Mouse (Mus musculus) midbrain, embryonic 12.5 days (tissue): ENCODE measurements around the gene Itga6. TPM values are rescaled to one million over a fixed set of nuclear protein-coding genes. Genes with fewer than 3 reads are reported as not detected.
"Not testable (repeated sequence)": the region's sequence is repeated elsewhere in the genome, so short reads cannot be mapped to it uniquely, and the experiment has no call there.

ENCODE experiments used
- ATAC-seq: fragments of 200-750 bp; cut with Nextera tagmentation; 2 replicates; pipeline ENCODE4 v1.8.0; 2017; ENCODE audit warnings: low read depth, moderate TSS enrichment, moderate library complexity; ENCODE audit not compliant: low FRiP score
- H3K27ac ChIP-seq: fragments of 300-500 bp; sonication (generic); replicated peaks from 2 replicates; pipeline ENCODE4 v1.5.1; 2016; ENCODE audit warnings: mild to moderate bottlenecking
- H3K27me3 ChIP-seq: fragments of 300-500 bp; sonication (generic); 2 replicates; pipeline ENCODE4 v1.6.1; 2016; ENCODE audit warnings: mild to moderate bottlenecking
- H3K36me3 ChIP-seq: fragments of 300-500 bp; sonication (generic); 2 replicates; pipeline ENCODE4 v1.6.1; 2016
- H3K4me1 ChIP-seq: fragments of 300-500 bp; sonication (generic); 2 replicates; pipeline ENCODE4 v1.6.1; 2016
- H3K4me2 ChIP-seq: fragments of 300-500 bp; sonication (generic); replicated peaks from 2 replicates; pipeline ENCODE4 v1.6.1; 2016; ENCODE audit warnings: mild to moderate bottlenecking, moderate library complexity
- H3K4me3 ChIP-seq: fragments of 300-500 bp; sonication (generic); 2 replicates; pipeline ENCODE4 v1.5.1; 2016; ENCODE audit warnings: mild to moderate bottlenecking
- H3K9ac ChIP-seq: fragments of 300-500 bp; sonication (generic); replicated peaks from 2 replicates; pipeline ENCODE4 v1.6.1; 2016; ENCODE audit warnings: mild to moderate bottlenecking, moderate library complexity
- H3K9me3 ChIP-seq: fragments of 300-500 bp; sonication (generic); 2 replicates; pipeline ENCODE4 v1.6.1; 2016; ENCODE audit warnings: mild to moderate bottlenecking
- WGBS: fragments of 180-500 bp; shearing (Covaris S2); methylation state at CpG from one replicate; pipeline ENCODE4 v1.1.7; 2016; 5-methylcytosine and 5-hydroxymethylcytosine counted together
- polyA plus RNA-seq: library from polyadenylated mRNA; unstranded; fragments of >200 nt; fragmentation: Nextera tagmentation; extraction: Ambion mirVana; gene quantifications from 2 replicates; pipeline ENCODE4 v1.2.1, GENCODE M21; 2016

Gene Itga6
- polyA plus RNA-seq, 1 experiment from 2014 or later = 23.2 TPM

- no peak overlapping the region for H3K27ac ChIP-seq
- no peak overlapping the region for H3K4me3 ChIP-seq
- no peaks in the 10 kb centered on the region for H3K27me3 ChIP-seq
- H3K4me1 ChIP-seq = no peaks in the 10 kb centered on the region
- no peak overlapping the region for H3K4me2 ChIP-seq
- 85% methylated on average over 7 of the region's 7 CpGs for WGBS
- ATAC-seq = no peak
- H3K36me3 ChIP-seq = no peaks in the 10 kb centered on the region
- H3K9me3 ChIP-seq = no peaks in the 10 kb centered on the region
- H3K9ac ChIP-seq = no peak overlapping the region
These were observed 89.0 kb downstream of the Itga6 start for GRCm38 (mm10) chr2:71834371-71834770.

- no peak overlapping the region for H3K4me2 ChIP-seq
- no peaks in the 10 kb centered on the region for H3K36me3 ChIP-seq
- H3K9ac ChIP-seq = no peak overlapping the region
- no peaks in the 10 kb centered on the region for H3K27me3 ChIP-seq
- no peak overlapping the region for H3K27ac ChIP-seq
- H3K9me3 ChIP-seq = no peaks in the 10 kb centered on the region
- WGBS = 94% methylated on average over 8 of the region's 8 CpGs
- ATAC-seq = no peak
- no peaks in the 10 kb centered on the region for H3K4me1 ChIP-seq
- no peak overlapping the region for H3K4me3 ChIP-seq
These were observed 90.1 kb downstream of the Itga6 start for GRCm38 (mm10) chr2:71835556-71835955.

GRCm38 (mm10) chr2:71836232-71836631 is 90.8 kb downstream of the Itga6 start:
- Histone ChIP-seq H3K27ac (no peak overlapping the region), H3K9ac (no peak overlapping the region), H3K9me3 (no peaks in the 10 kb centered on the region), H3K36me3 (no peaks in the 10 kb centered on the region), H3K27me3 (no peaks in the 10 kb centered on the region), H3K4me2 (no peak overlapping the region), H3K4me3 (no peak overlapping the region), H3K4me1 (no peaks in the 10 kb centered on the region)
- ATAC-seq = no peak
- WGBS = 93% methylated on average over 4 of the region's 4 CpGs

- Histone ChIP-seq H3K9me3 (no peaks in the 10 kb centered on the region), H3K4me2 (no peak overlapping the region), H3K27me3 (no peaks in the 10 kb centered on the region), H3K36me3 (no peaks in the 10 kb centered on the region), H3K9ac (no peak overlapping the region), H3K4me3 (no peak overlapping the region), H3K27ac (no peak overlapping the region), H3K4me1 (no peaks in the 10 kb centered on the region)
- no peak for ATAC-seq
- 58% methylated on average over 4 of the region's 4 CpGs for WGBS
These were observed 91.8 kb downstream of the Itga6 start for GRCm38 (mm10) chr2:71837261-71837660.

GRCm38 (mm10) chr2:71837791-71838190 is 92.4 kb downstream of the Itga6 start:
- Histone ChIP-seq H3K4me2 (no peak overlapping the region), H3K4me3 (no peak overlapping the region), H3K9ac (no peak overlapping the region), H3K36me3 (no peaks in the 10 kb centered on the region), H3K27me3 (no peaks in the 10 kb centered on the region), H3K27ac (no peak overlapping the region), H3K4me1 (no peaks in the 10 kb centered on the region), H3K9me3 (no peaks in the 10 kb centered on the region)
- ATAC-seq = no peak
- WGBS = 44% methylated on average over 6 of the region's 6 CpGs

GRCm38 (mm10) chr2:71843316-71843715 is 97.9 kb downstream of the Itga6 start:
- Histone ChIP-seq H3K27ac (no peak overlapping the region), H3K9ac (no peak overlapping the region), H3K4me3 (no peak overlapping the region), H3K9me3 (no peaks in the 10 kb centered on the region), H3K36me3 (peaks cover 8% of the 10 kb centered on the region; the same call in 1 of the 2 replicates), H3K4me2 (no peak overlapping the region), H3K4me1 (no peaks in the 10 kb centered on the region), H3K27me3 (no peaks in the 10 kb centered on the region)
- ATAC-seq = no peak
- 88% methylated on average over 9 of the region's 9 CpGs for WGBS

GRCm38 (mm10) chr2:71844906-71845305 is 99.5 kb downstream of the Itga6 start:
- H3K27me3 ChIP-seq = no peaks in the 10 kb centered on the region
- no peak overlapping the region for H3K27ac ChIP-seq
- no peak overlapping the region for H3K4me2 ChIP-seq
- WGBS = 95% methylated on average over 6 of the region's 6 CpGs
- no peaks in the 10 kb centered on the region for H3K4me1 ChIP-seq
- H3K36me3 ChIP-seq = peaks cover 8% of the 10 kb centered on the region; the same call in 1 of the 2 replicates
- H3K9me3 ChIP-seq = no peaks in the 10 kb centered on the region
- no peak overlapping the region for H3K9ac ChIP-seq
- H3K4me3 ChIP-seq = no peak overlapping the region
- no peak for ATAC-seq

GRCm38 (mm10) chr2:71852161-71852560 is 106.7 kb downstream of the Itga6 start:
- H3K27ac ChIP-seq, H3K4me3 ChIP-seq, ATAC-seq, H3K27me3 ChIP-seq, H3K9ac ChIP-seq, H3K4me2 ChIP-seq, H3K36me3 ChIP-seq, H3K9me3 ChIP-seq, H3K4me1 ChIP-seq: not testable (repeated sequence)
- WGBS = 4% methylated on average over 6 of the region's 8 CpGs

GRCm38 (mm10) chr2:71855076-71855475 is 109.7 kb downstream of the Itga6 start:
- Histone ChIP-seq H3K27ac (no peak overlapping the region), H3K4me1 (no peaks in the 10 kb centered on the region), H3K4me2 (no peak overlapping the region), H3K36me3 (no peaks in the 10 kb centered on the region), H3K27me3 (no peaks in the 10 kb centered on the region), H3K9me3 (no peaks in the 10 kb centered on the region), H3K4me3 (no peak overlapping the region), H3K9ac (no peak overlapping the region)
- 74% methylated on average over 5 of the region's 5 CpGs for WGBS
- no peak for ATAC-seq

- H3K9ac ChIP-seq = no peak overlapping the region
- no peak overlapping the region for H3K4me2 ChIP-seq
- ATAC-seq = no peak
- no peaks in the 10 kb centered on the region for H3K4me1 ChIP-seq
- WGBS = 91% methylated on average over 5 of the region's 5 CpGs
- H3K9me3 ChIP-seq = no peaks in the 10 kb centered on the region
- no peak overlapping the region for H3K4me3 ChIP-seq
- H3K36me3 ChIP-seq = no peaks in the 10 kb centered on the region
- H3K27me3 ChIP-seq = peaks cover 3% of the 10 kb centered on the region; the same call in 1 of the 2 replicates
- no peak overlapping the region for H3K27ac ChIP-seq
These were observed 118.2 kb downstream of the Itga6 start for GRCm38 (mm10) chr2:71863531-71864173.

- Histone ChIP-seq H3K9me3 (no peaks in the 10 kb centered on the region), H3K36me3 (no peaks in the 10 kb centered on the region), H3K4me2 (no peak overlapping the region), H3K4me1 (no peaks in the 10 kb centered on the region), H3K27ac (no peak overlapping the region), H3K9ac (no peak overlapping the region), H3K4me3 (no peak overlapping the region), H3K27me3 (peaks cover 3% of the 10 kb centered on the region; the same call in 1 of the 2 replicates)
- ATAC-seq = no peak
- WGBS = 84% methylated on average over 3 of the region's 3 CpGs
These were observed 119.6 kb downstream of the Itga6 start for GRCm38 (mm10) chr2:71865022-71865421.

- H3K9ac ChIP-seq = no peak overlapping the region
- ATAC-seq = no peak
- H3K4me2 ChIP-seq = no peak overlapping the region
- no peaks in the 10 kb centered on the region for H3K36me3 ChIP-seq
- H3K27ac ChIP-seq = no peak overlapping the region
- 81% methylated on average over 3 of the region's 3 CpGs for WGBS
- H3K4me3 ChIP-seq = no peak overlapping the region
- peaks cover 3% of the 10 kb centered on the region; the same call in 1 of the 2 replicates for H3K27me3 ChIP-seq
- H3K4me1 ChIP-seq = no peaks in the 10 kb centered on the region
- H3K9me3 ChIP-seq = no peaks in the 10 kb centered on the region
These were observed 120.5 kb downstream of the Itga6 start for GRCm38 (mm10) chr2:71865935-71866334.

- 57% methylated on average over 1 of the region's 1 CpGs for WGBS
- no peaks in the 10 kb centered on the region for H3K9me3 ChIP-seq
- no peak for ATAC-seq
- peaks cover 3% of the 10 kb centered on the region; the same call in 1 of the 2 replicates for H3K27me3 ChIP-seq
- H3K4me1 ChIP-seq = no peaks in the 10 kb centered on the region
- H3K9ac ChIP-seq = no peak overlapping the region
- no peaks in the 10 kb centered on the region for H3K36me3 ChIP-seq
- no peak overlapping the region for H3K27ac ChIP-seq
- H3K4me2 ChIP-seq = no peak overlapping the region
- H3K4me3 ChIP-seq = no peak overlapping the region
These were observed 121.1 kb downstream of the Itga6 start for GRCm38 (mm10) chr2:71866565-71866964.
